Mouse (Mus musculus): ENCODE measurements at regions not wholly inside any gene's neighbourhood (a gene's known extent, or its start where the extent isn't known, plus 50 kb on each side); places are given as distances from the start of the nearest gene placed in this dataset.

GRCm38 (mm10) chr8:115806579-115806978 lies 99.0 kb upstream of the Maf start:
- no peak overlapping the region for H3K27ac ChIP-seq
- no peaks in the 10 kb centered on the region for H3K9me3 ChIP-seq
- no peak overlapping the region for H3K4me3 ChIP-seq
- WGBS, result 38% methylated on average over 9 of the region's 9 CpGs
- no peak overlapping the region for H3K4me2 ChIP-seq
- H3K9ac ChIP-seq, result no peak overlapping the region
- no peaks in the 10 kb centered on the region for H3K4me1 ChIP-seq
- H3K36me3 ChIP-seq (replicated peaks), result no peaks in the 10 kb centered on the region
- no peaks in the 10 kb centered on the region for H3K27me3 ChIP-seq (replicated peaks)
- no peak for ATAC-seq (replicated peaks)

- H3K4me3 ChIP-seq, result no peak overlapping the region
- H3K9me3 ChIP-seq, result no peaks in the 10 kb centered on the region
- ATAC-seq (replicated peaks), result no peak
- H3K4me2 ChIP-seq, result no peak overlapping the region
- WGBS, result 67% methylated on average over 6 of the region's 6 CpGs
- no peak overlapping the region for H3K9ac ChIP-seq
- H3K4me1 ChIP-seq, result no peaks in the 10 kb centered on the region
- H3K27ac ChIP-seq, result no peak overlapping the region
- no peaks in the 10 kb centered on the region for H3K27me3 ChIP-seq (replicated peaks)
- H3K36me3 ChIP-seq (replicated peaks), result no peaks in the 10 kb centered on the region
Observed at GRCm38 (mm10) chr8:115806139-115806538, 98.5 kb upstream of the Maf start.

GRCm38 (mm10) chr8:115793587-115793986 lies 86.0 kb upstream of the Maf start:
- 79% methylated on average over 1 of the region's 1 CpGs for WGBS
- ATAC-seq (replicated peaks), result no peak

GRCm38 (mm10) chr8:115788421-115788820 lies 80.8 kb upstream of the Maf start:
- Histone ChIP-seq H3K4me1 (no peaks in the 10 kb centered on the region), H3K9ac (no peak overlapping the region), H3K36me3 (replicated peaks) (no peaks in the 10 kb centered on the region), H3K4me2 (no peak overlapping the region), H3K27me3 (replicated peaks) (no peaks in the 10 kb centered on the region), H3K9me3 (no peaks in the 10 kb centered on the region), H3K4me3 (no peak overlapping the region), H3K27ac (no peak overlapping the region)
- ATAC-seq (replicated peaks), result no peak
- 35% methylated on average over 6 of the region's 6 CpGs for WGBS

More at GRCm38 (mm10) chr8:115793587-115793986, 86.0 kb upstream of the Maf start:
- no peaks in the 10 kb centered on the region for H3K4me1 ChIP-seq
- no peak overlapping the region for H3K9ac ChIP-seq
- H3K4me3 ChIP-seq, result no peak overlapping the region
- no peaks in the 10 kb centered on the region for H3K27me3 ChIP-seq (replicated peaks)
- H3K27ac ChIP-seq, result no peak overlapping the region
- H3K36me3 ChIP-seq (replicated peaks), result no peaks in the 10 kb centered on the region
- no peak overlapping the region for H3K4me2 ChIP-seq
- no peaks in the 10 kb centered on the region for H3K9me3 ChIP-seq

GRCm38 (mm10) chr8:115786185-115786584 lies 78.6 kb upstream of the Maf start:
- Histone ChIP-seq H3K27ac (no peak overlapping the region), H3K4me2 (no peak overlapping the region), H3K4me1 (no peaks in the 10 kb centered on the region), H3K36me3 (replicated peaks) (no peaks in the 10 kb centered on the region), H3K4me3 (no peak overlapping the region), H3K27me3 (replicated peaks) (no peaks in the 10 kb centered on the region), H3K9me3 (no peaks in the 10 kb centered on the region), H3K9ac (no peak overlapping the region)
- no peak for ATAC-seq (replicated peaks)
- 98% methylated on average over 4 of the region's 4 CpGs for WGBS

GRCm38 (mm10) chr8:115785769-115786168 lies 78.2 kb upstream of the Maf start:
- no peak overlapping the region for H3K27ac ChIP-seq
- H3K4me1 ChIP-seq, result no peaks in the 10 kb centered on the region
- no peaks in the 10 kb centered on the region for H3K36me3 ChIP-seq (replicated peaks)
- no peak for ATAC-seq (replicated peaks)
- WGBS, result 95% methylated on average over 3 of the region's 3 CpGs
- no peak overlapping the region for H3K4me2 ChIP-seq
- H3K9ac ChIP-seq, result no peak overlapping the region
- no peaks in the 10 kb centered on the region for H3K27me3 ChIP-seq (replicated peaks)
- H3K9me3 ChIP-seq, result no peaks in the 10 kb centered on the region
- H3K4me3 ChIP-seq, result no peak overlapping the region

GRCm38 (mm10) chr8:115783364-115783763 lies 75.8 kb upstream of the Maf start:
- Histone ChIP-seq H3K27ac (no peak overlapping the region), H3K36me3 (replicated peaks) (no peaks in the 10 kb centered on the region), H3K4me1 (no peaks in the 10 kb centered on the region), H3K9ac (no peak overlapping the region), H3K9me3 (no peaks in the 10 kb centered on the region), H3K27me3 (replicated peaks) (no peaks in the 10 kb centered on the region), H3K4me2 (no peak overlapping the region), H3K4me3 (no peak overlapping the region)
- ATAC-seq (replicated peaks), result no peak
- 82% methylated on average over 6 of the region's 6 CpGs for WGBS

- WGBS, result 97% methylated on average over 1 of the region's 1 CpGs
- H3K4me3 ChIP-seq, result no peak overlapping the region
Observed at GRCm38 (mm10) chr8:115778433-115778832, 70.8 kb upstream of the Maf start.

GRCm38 (mm10) chr8:115771060-115771459 lies 63.5 kb upstream of the Maf start:
- WGBS, result 87% methylated on average over 7 of the region's 7 CpGs
- Histone ChIP-seq H3K27ac (no peak overlapping the region), H3K4me1 (peaks cover 4% of the 10 kb centered on the region; the same call in 1 of the 2 replicates), H3K4me2 (no peak overlapping the region), H3K9me3 (no peaks in the 10 kb centered on the region), H3K36me3 (replicated peaks) (no peaks in the 10 kb centered on the region), H3K4me3 (no peak overlapping the region), H3K9ac (no peak overlapping the region), H3K27me3 (replicated peaks) (no peaks in the 10 kb centered on the region)
- no peak for ATAC-seq (replicated peaks)

More at GRCm38 (mm10) chr8:115778433-115778832, 70.8 kb upstream of the Maf start:
- Histone ChIP-seq H3K36me3 (replicated peaks) (no peaks in the 10 kb centered on the region), H3K9ac (no peak overlapping the region), H3K9me3 (no peaks in the 10 kb centered on the region), H3K4me1 (no peaks in the 10 kb centered on the region), H3K27ac (no peak overlapping the region), H3K27me3 (replicated peaks) (no peaks in the 10 kb centered on the region), H3K4me2 (no peak overlapping the region)
- ATAC-seq (replicated peaks), result no peak

GRCm38 (mm10) chr8:115768631-115769030 lies 61.0 kb upstream of the Maf start:
- 87% methylated on average over 4 of the region's 4 CpGs for WGBS

GRCm38 (mm10) chr8:115766218-115766898 lies 58.8 kb upstream of the Maf start:
- WGBS, result 19% methylated on average over 9 of the region's 9 CpGs
- H3K27me3 ChIP-seq (replicated peaks), result no peaks in the 10 kb centered on the region
- H3K4me2 ChIP-seq, result no peak overlapping the region
- H3K4me3 ChIP-seq, result no peak overlapping the region
- H3K36me3 ChIP-seq (replicated peaks), result no peaks in the 10 kb centered on the region
- no peak overlapping the region for H3K27ac ChIP-seq
- no peak overlapping the region for H3K9ac ChIP-seq
- H3K9me3 ChIP-seq, result no peaks in the 10 kb centered on the region
- ATAC-seq (replicated peaks), result no peak
- peaks cover 4% of the 10 kb centered on the region; the same call in 1 of the 2 replicates for H3K4me1 ChIP-seq

More at GRCm38 (mm10) chr8:115768631-115769030, 61.0 kb upstream of the Maf start:
- H3K27me3 ChIP-seq (replicated peaks), result no peaks in the 10 kb centered on the region
- no peak overlapping the region for H3K27ac ChIP-seq
- H3K9ac ChIP-seq, result no peak overlapping the region
- no peak for ATAC-seq (replicated peaks)
- no peak overlapping the region for H3K4me2 ChIP-seq
- H3K4me1 ChIP-seq, result peaks cover 4% of the 10 kb centered on the region; the same call in 1 of the 2 replicates
- H3K36me3 ChIP-seq (replicated peaks), result no peaks in the 10 kb centered on the region
- H3K4me3 ChIP-seq, result no peak overlapping the region
- no peaks in the 10 kb centered on the region for H3K9me3 ChIP-seq

- Histone ChIP-seq H3K4me2 (no peak overlapping the region), H3K27me3 (replicated peaks) (no peaks in the 10 kb centered on the region), H3K27ac (no peak overlapping the region), H3K4me3 (no peak overlapping the region), H3K9ac (no peak overlapping the region), H3K4me1 (peaks cover 4% of the 10 kb centered on the region; the same call in 1 of the 2 replicates), H3K9me3 (no peaks in the 10 kb centered on the region), H3K36me3 (replicated peaks) (no peaks in the 10 kb centered on the region)
- WGBS, result 76% methylated on average over 4 of the region's 4 CpGs
- no peak for ATAC-seq (replicated peaks)
Observed at GRCm38 (mm10) chr8:115764551-115764950, 57.0 kb upstream of the Maf start.

GRCm38 (mm10) chr8:115758011-115758410 lies 50.4 kb upstream of the Maf start:
- no peaks in the 10 kb centered on the region for H3K27me3 ChIP-seq (replicated peaks)
- 71% methylated on average over 1 of the region's 1 CpGs for WGBS

More at GRCm38 (mm10) chr8:115758011-115758410, 50.4 kb upstream of the Maf start:
- Histone ChIP-seq H3K4me1 (0 out of 2 replicates have a peak, but pooled peaks cover 6% of the 10 kb centered on the region), H3K4me2 (no peak overlapping the region), H3K9me3 (no peaks in the 10 kb centered on the region), H3K9ac (no peak overlapping the region), H3K27ac (no peak overlapping the region), H3K36me3 (replicated peaks) (no peaks in the 10 kb centered on the region), H3K4me3 (no peak overlapping the region)
- no peak for ATAC-seq (replicated peaks)
